Mouse (Mus musculus) heart, embryonic 11.5 days (tissue): ENCODE measurements around the gene Mtln. TPM values are rescaled to one million over a fixed set of nuclear protein-coding genes. Genes with fewer than 3 reads are reported as not detected.
A peak's percentile ranks its signal among the peaks of the same experiment; 100 is the strongest.

Experiments
- ATAC-seq: fragments of 200-750 bp; cut with Nextera tagmentation; replicated peaks from 2 replicates; pipeline ENCODE4 v1.8.0; 2017; ENCODE audit warnings: moderate library complexity; ENCODE audit not compliant: insufficient number of reproducible peaks, low FRiP score, low TSS enrichment
- H3K27ac ChIP-seq: fragments of 300-500 bp; sonication (generic); 2 replicates; pipeline ENCODE4 v1.5.1; 2014; ENCODE audit warnings: mild to moderate bottlenecking, low read depth, low read length
- H3K27me3 ChIP-seq: fragments of 300-500 bp; sonication (generic); 2 replicates; pipeline ENCODE4 v1.6.1; 2014; ENCODE audit warnings: mild to moderate bottlenecking, low read length, mixed read lengths; ENCODE audit not compliant: control insufficient read depth, insufficient read depth
- H3K36me3 ChIP-seq: fragments of 300-500 bp; sonication (generic); 2 replicates; pipeline ENCODE4 v1.6.1; 2014; ENCODE audit warnings: mild to moderate bottlenecking, low read length, moderate library complexity, mixed read lengths; ENCODE audit not compliant: control insufficient read depth, insufficient read depth
- H3K4me1 ChIP-seq: fragments of 300-500 bp; sonication (generic); 2 replicates; pipeline ENCODE4 v1.6.1; 2014; ENCODE audit warnings: low read length; ENCODE audit not compliant: control insufficient read depth, insufficient read depth
- H3K4me2 ChIP-seq: fragments of 300-500 bp; sonication (generic); 2 replicates; pipeline ENCODE4 v1.6.1; 2014; ENCODE audit warnings: mild to moderate bottlenecking, moderate library complexity
- H3K4me3 ChIP-seq: fragments of 300-500 bp; sonication (generic); 2 replicates; pipeline ENCODE4 v1.5.1; 2014; ENCODE audit warnings: low read depth, low read length
- H3K9ac ChIP-seq: fragments of 300-500 bp; sonication (generic); 2 replicates; pipeline ENCODE4 v1.6.1; 2014; ENCODE audit warnings: mild to moderate bottlenecking, low read depth, low read length, moderate library complexity
- H3K9me3 ChIP-seq: fragments of 300-500 bp; sonication (generic); replicated peaks from 2 replicates; pipeline ENCODE4 v1.6.1; 2016; ENCODE audit warnings: low read length; ENCODE audit not compliant: control insufficient read depth
- WGBS: fragments of 180-500 bp; shearing (Covaris S2); extraction: QIAGEN DNeasy Blood & Tissue Kit; methylation state at CpG from one replicate; pipeline ENCODE4 v1.1.7; 2014; ENCODE audit not compliant: insufficient replicate concordance; 5-methylcytosine and 5-hydroxymethylcytosine counted together
- polyA plus RNA-seq: library from polyadenylated mRNA; unstranded; fragments of >200 nt; fragmentation: Nextera tagmentation; extraction: Ambion mirVana; gene quantifications from 2 replicates; pipeline ENCODE4 v1.2.1, GENCODE M21; 2014

Mtln gene
- polyA plus RNA-seq, 1 experiment from 2014 or later = 37.9 TPM

- H3K27me3 ChIP-seq = no peaks in the 10 kb centered on the region
- no peaks in the 10 kb centered on the region for H3K9me3 ChIP-seq
- no peak overlapping the region for H3K27ac ChIP-seq
- WGBS = 6% methylated on average over 11 of the region's 11 CpGs
- no peaks in the 10 kb centered on the region for H3K36me3 ChIP-seq
- no peak for ATAC-seq
- H3K4me3 ChIP-seq = peak overlapping the region; percentile 75
- H3K4me1 ChIP-seq = peaks cover 9% of the 10 kb centered on the region; the same call in 1 of the 2 replicates
- peak overlapping the region; percentile 73 for H3K9ac ChIP-seq
- H3K4me2 ChIP-seq = peak overlapping the region; percentile 78
Measured at GRCm38 (mm10) chr2:127789138-127789537, 3.1 kb downstream of the Mtln start.

- peaks cover 9% of the 10 kb centered on the region; the same call in 1 of the 2 replicates for H3K4me1 ChIP-seq
- under 1% methylated on average over 40 of the region's 40 CpGs for WGBS
- H3K27me3 ChIP-seq = no peaks in the 10 kb centered on the region
- peak; percentile 72 for ATAC-seq
- peak within 1 kb of the TSS; percentile 73 for H3K9ac ChIP-seq
- peak within 1 kb of the TSS; percentile 78 for H3K4me2 ChIP-seq
- no peaks in the 10 kb centered on the region for H3K9me3 ChIP-seq
- no peak within 1 kb of the TSS for H3K27ac ChIP-seq
- peak within 1 kb of the TSS; percentile 75 for H3K4me3 ChIP-seq
- no peaks in the 10 kb centered on the region for H3K36me3 ChIP-seq
Measured at GRCm38 (mm10) chr2:127788440-127789116, 3.7 kb downstream of the Mtln start, which contains the start of gene Nphp1. Gene Nphp1, minus strand, starts transcription at chr2:127788897.

- Histone ChIP-seq H3K4me1 (peaks cover 9% of the 10 kb centered on the region; the same call in 1 of the 2 replicates), H3K27me3 (no peaks in the 10 kb centered on the region), H3K9me3 (no peaks in the 10 kb centered on the region), H3K9ac (no peak overlapping the region), H3K27ac (no peak overlapping the region), H3K4me3 (no peak overlapping the region), H3K4me2 (no peak overlapping the region), H3K36me3 (no peaks in the 10 kb centered on the region)
- 86% methylated on average over 5 of the region's 5 CpGs for WGBS
- no peak for ATAC-seq
Measured at GRCm38 (mm10) chr2:127787226-127787625, 5.1 kb downstream of the Mtln start.

GRCm38 (mm10) chr2:127778451-127778850, 13.8 kb downstream of the Mtln start:
- ATAC-seq = no peak
- 81% methylated on average over 5 of the region's 5 CpGs for WGBS
- H3K36me3 ChIP-seq = no peaks in the 10 kb centered on the region

GRCm38 (mm10) chr2:127775013-127775412, 17.3 kb downstream of the Mtln start:
- Histone ChIP-seq H3K27ac (no peak overlapping the region), H3K9ac (no peak overlapping the region), H3K36me3 (no peaks in the 10 kb centered on the region), H3K9me3 (no peaks in the 10 kb centered on the region), H3K4me1 (no peaks in the 10 kb centered on the region; the same call in 1 of the 2 replicates), H3K4me3 (no peak overlapping the region), H3K4me2 (no peak overlapping the region), H3K27me3 (no peaks in the 10 kb centered on the region)
- 84% methylated on average over 3 of the region's 3 CpGs for WGBS
- ATAC-seq = no peak

More at GRCm38 (mm10) chr2:127778451-127778850, 13.8 kb downstream of the Mtln start:
- Histone ChIP-seq H3K9me3 (no peaks in the 10 kb centered on the region), H3K27me3 (no peaks in the 10 kb centered on the region), H3K9ac (no peak overlapping the region), H3K27ac (no peak overlapping the region), H3K4me3 (no peak overlapping the region), H3K4me1 (no peaks in the 10 kb centered on the region; the same call in 1 of the 2 replicates), H3K4me2 (no peak overlapping the region)

GRCm38 (mm10) chr2:127774578-127774941, 17.7 kb downstream of the Mtln start:
- Histone ChIP-seq H3K27me3 (no peaks in the 10 kb centered on the region), H3K4me3 (no peak overlapping the region), H3K36me3 (no peaks in the 10 kb centered on the region), H3K4me1 (no peaks in the 10 kb centered on the region; the same call in 1 of the 2 replicates), H3K9ac (no peak overlapping the region), H3K27ac (no peak overlapping the region), H3K4me2 (no peak overlapping the region), H3K9me3 (no peaks in the 10 kb centered on the region)
- 57% methylated on average over 1 of the region's 1 CpGs for WGBS
- ATAC-seq = no peak

GRCm38 (mm10) chr2:127773938-127774577, 18.2 kb downstream of the Mtln start:
- no peak overlapping the region for H3K4me2 ChIP-seq
- H3K27ac ChIP-seq = no peak overlapping the region
- H3K36me3 ChIP-seq = no peaks in the 10 kb centered on the region
- WGBS = 56% methylated on average over 15 of the region's 15 CpGs
- H3K4me1 ChIP-seq = no peaks in the 10 kb centered on the region; the same call in 1 of the 2 replicates
- no peaks in the 10 kb centered on the region for H3K27me3 ChIP-seq
- ATAC-seq = no peak
- H3K9me3 ChIP-seq = no peaks in the 10 kb centered on the region
- H3K4me3 ChIP-seq = no peak overlapping the region
- H3K9ac ChIP-seq = no peak overlapping the region

- no peaks in the 10 kb centered on the region for H3K36me3 ChIP-seq
- no peaks in the 10 kb centered on the region for H3K27me3 ChIP-seq
- H3K9ac ChIP-seq = no peak overlapping the region
- no peak overlapping the region for H3K27ac ChIP-seq
- WGBS = 68% methylated on average over 5 of the region's 5 CpGs
- H3K4me3 ChIP-seq = no peak overlapping the region
- no peak for ATAC-seq
- no peak overlapping the region for H3K4me2 ChIP-seq
- peaks cover 7% of the 10 kb centered on the region for H3K4me1 ChIP-seq
- H3K9me3 ChIP-seq = no peaks in the 10 kb centered on the region
Measured at GRCm38 (mm10) chr2:127761587-127761986, 30.7 kb downstream of the Mtln start.
